In the genomic region with DNA sequence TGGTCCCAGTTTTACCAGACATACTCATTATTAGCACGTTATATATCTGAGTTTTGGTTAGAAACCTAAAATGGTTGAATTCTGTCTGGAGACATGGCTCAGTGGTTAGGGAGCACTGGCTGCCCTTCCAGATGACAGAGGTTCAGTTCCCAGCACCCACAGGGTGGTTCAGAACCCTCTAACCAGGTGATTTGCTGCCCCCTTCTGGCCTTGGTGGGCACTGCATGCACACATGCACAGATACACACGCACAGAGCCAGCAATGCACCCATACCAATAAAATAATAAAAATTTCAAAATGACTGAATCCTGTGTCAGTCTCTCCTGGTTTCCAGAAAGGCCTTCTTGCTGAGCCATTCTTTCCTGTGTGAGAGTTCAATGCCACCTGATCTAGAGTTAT, we compare ENCODE assay signal across 14 mouse cellular contexts. TPM values are rescaled to one million over a fixed set of nuclear protein-coding genes. Genes with fewer than 3 reads are reported as not detected.
DNase-seq lines count a peak whose midpoint lies in the region; ATAC-seq and TF ChIP-seq lines count a peak whose summit lies in the region.
"Had no signal": no experiment of that assay in that cellular context is flagged by ENCODE, and none has a peak within 500 bp of the region (broad histone marks: within the 10 kb centered on the region; RNA-seq: fewer than 3 reads in every experiment).

No protein-coding gene starts in this region.

- no peak overlapping the region for H3K4me2 ChIP-seq in liver, embryonic 14.5 days (ENCODE audit: low read depth)
- H3K4me2 ChIP-seq: intestine, embryonic 15.5 days; liver, embryonic 15.5 days had no signal

- H3K36me3 ChIP-seq in kidney, adult 2 months (ENCODE audit: control insufficient read depth, insufficient read depth, low read length) = no peaks in the 10 kb centered on the region
- H3K36me3 ChIP-seq in liver, embryonic 14.5 days (replicated peaks; ENCODE audit: control insufficient read depth, insufficient read depth, low read depth) = no peaks in the 10 kb centered on the region
- H3K36me3 ChIP-seq: heart, embryonic 10.5 days; intestine, embryonic 15.5 days; liver, embryonic 15.5 days had no signal

- no peaks in the 10 kb centered on the region; the same call in 1 of the 2 replicates for H3K4me1 ChIP-seq in kidney, adult 2 months (ENCODE audit: control insufficient read depth, insufficient read depth, low read length)
- H3K4me1 ChIP-seq in liver, embryonic 14.5 days (replicated peaks; ENCODE audit: control insufficient read depth in 2 of 2, insufficient read depth in 2 of 2, low read length in 1 of 2) = peaks cover 11 to 12% of the 10 kb centered on the region in 2 experiments

- H3K9me3 ChIP-seq in liver, embryonic 14.5 days (ENCODE audit: control insufficient read depth, low read length) = no peaks in the 10 kb centered on the region
- H3K9me3 ChIP-seq: heart, embryonic 10.5 days; intestine, embryonic 15.5 days; liver, embryonic 15.5 days had no signal

- WGBS in kidney, adult 2 months = 97% methylated on average over 2 of the region's 2 CpGs
- WGBS in liver, embryonic 14.5 days (ENCODE audit: insufficient replicate concordance) = 91% methylated on average over 2 of the region's 2 CpGs

- H3K27ac ChIP-seq in kidney, adult 2 months (ENCODE audit: insufficient read depth, low read depth, low read length) = no peak overlapping the region
- H3K27ac ChIP-seq in liver, embryonic 14.5 days = no peak overlapping the region
- H3K27ac ChIP-seq: heart, embryonic 10.5 days; intestine, embryonic 15.5 days; liver, embryonic 15.5 days had no signal

- H3K4me3 ChIP-seq in kidney, adult 2 months (ENCODE audit: insufficient read depth, low read depth, low read length) = no peak overlapping the region
- no peak overlapping the region for H3K4me3 ChIP-seq in liver, embryonic 14.5 days (ENCODE audit: insufficient read depth in 1 of 2, low read depth in 2 of 2, low read length in 2 of 2)
- H3K4me3 ChIP-seq: heart, embryonic 10.5 days; intestine, embryonic 15.5 days; liver, embryonic 15.5 days had no signal

- no peaks in the 10 kb centered on the region for H3K27me3 ChIP-seq in kidney, adult 2 months (replicated peaks; ENCODE audit: control insufficient read depth, insufficient read depth, low read length)
- H3K27me3 ChIP-seq in liver, embryonic 14.5 days (ENCODE audit: control insufficient read depth, insufficient read depth, low read length) = no peaks in the 10 kb centered on the region
- H3K27me3 ChIP-seq: intestine, embryonic 15.5 days; liver, embryonic 15.5 days had no signal

- no peak for TF ChIP-seq EP300 in liver, embryonic 14.5 days (IDR thresholded peaks at IDR 0.05; ENCODE audit: low read depth)

- ATAC-seq in liver, embryonic 14.5 days (ENCODE audit: insufficient read depth) = no peak
- ATAC-seq: intestine, embryonic 15.5 days had no signal

- DNase-seq in kidney, adult 2 months = no peak
- no peak for DNase-seq in kidney, adult 9 months
- peak; percentile 42 for DNase-seq in thymus, postnatal 4 days
- DNase-seq in thymus, postnatal 0 days (ENCODE audit: low spot score) = no peak
- no peak for DNase-seq in liver, embryonic 14.5 days (ENCODE audit: low read depth in 3 of 3, low spot score in 3 of 3)
- no peak for DNase-seq in right cerebral cortex, postnatal 25 days
- DNase-seq in spleen, postnatal 36 days (ENCODE audit: low spot score in 2 of 2) = no peak
- DNase-seq: adrenal gland, postnatal 36 days; cerebellum, adult 18-20 months; heart, postnatal 36 days; thymus, adult 18-20 months had no signal

- no peak for TF ChIP-seq POLR2A in kidney, adult 2 months (IDR thresholded peaks at IDR 0.05; ENCODE audit: low read depth, low read length)

- peak; percentile 28; the same call in 1 of the 2 replicates for TF ChIP-seq CTCF in kidney, adult 2 months (conservative IDR thresholded peaks at IDR 0.05; ENCODE audit: insufficient read depth, insufficient read length, low read depth, low read length)
- peak; percentile 67 for TF ChIP-seq CTCF in liver, embryonic 14.5 days (IDR thresholded peaks at IDR 0.05; ENCODE audit: low read depth)

- no peak overlapping the region for H3K9ac ChIP-seq in liver, embryonic 14.5 days (replicated peaks)
- H3K9ac ChIP-seq: intestine, embryonic 15.5 days; liver, embryonic 15.5 days had no signal

RNA-seq across cellular contexts. Expression of gene Gtf3a, which starts 3.9 kb away (rescaled TPM):
- 52.3 and 68.0 TPM in 2 replicates for polyA plus RNA-seq in kidney, adult 2 months (2012; rRNA removed)
- polyA plus RNA-seq in thymus, postnatal 0 days (2015; fragmentation: Nextera tagmentation; extraction: Ambion mirVana) = 150 and 156 TPM in 2 replicates
- 20.9 and 31.3 TPM in 2 replicates for polyA plus RNA-seq in liver, embryonic 14.5 days (2012; rRNA removed)
- 37.7 and 41.4 TPM in 2 replicates for polyA plus RNA-seq in liver, embryonic 14.5 days (2014; fragmentation: Nextera tagmentation; extraction: Ambion mirVana)

RNA-seq across cellular contexts. Expression of gene Mtif3, which starts 19.0 kb away (rescaled TPM):
- polyA plus RNA-seq in kidney, adult 2 months (2012; rRNA removed) = 23.2 and 27.7 TPM in 2 replicates
- polyA plus RNA-seq in thymus, postnatal 0 days (2015; fragmentation: Nextera tagmentation; extraction: Ambion mirVana) = 28.4 and 31.3 TPM in 2 replicates
- 3.7 and 6.1 TPM in 2 replicates for polyA plus RNA-seq in liver, embryonic 14.5 days (2012; rRNA removed)
- polyA plus RNA-seq in liver, embryonic 14.5 days (2014; fragmentation: Nextera tagmentation; extraction: Ambion mirVana) = 12.2 and 13.7 TPM in 2 replicates
